Mouse (Mus musculus) thymus, adult 2 months (tissue): ENCODE results near the gene Adipor2. TPM values are rescaled to one million over a fixed set of nuclear protein-coding genes. Genes with fewer than 3 reads are reported as not detected.

Experiments
- DNase-seq: peaks from one replicate; pipeline ENCODE4 v3.0.0; 2021
- H3K27ac ChIP-seq: fragments of 200-500 bp; 2 replicates; pipeline ENCODE4 v1.5.1; 2012; ENCODE audit warnings: low read length, control low read depth; ENCODE audit not compliant: control insufficient read depth, insufficient read depth
- H3K27me3 ChIP-seq: fragments of 200-500 bp; 2 replicates; pipeline ENCODE4 v1.6.1; 2012; ENCODE audit warnings: mild to moderate bottlenecking, low read length, moderate library complexity, mixed read lengths; ENCODE audit not compliant: control insufficient read depth, insufficient read depth
- H3K36me3 ChIP-seq: fragments of 200-500 bp; 2 replicates; pipeline ENCODE4 v1.6.1; 2012; ENCODE audit warnings: mild to moderate bottlenecking, low read length, moderate library complexity; ENCODE audit not compliant: control insufficient read depth, insufficient read depth
- H3K4me1 ChIP-seq: fragments of 200-500 bp; replicated peaks from 2 replicates; pipeline ENCODE4 v1.6.1; 2012; ENCODE audit warnings: low read length; ENCODE audit not compliant: control insufficient read depth, insufficient read depth
- H3K4me3 ChIP-seq: fragments of 200-500 bp; 2 replicates; pipeline ENCODE4 v1.5.1; 2012; ENCODE audit warnings: mild to moderate bottlenecking, low read length, control low read depth, moderate library complexity; ENCODE audit not compliant: control insufficient read depth, insufficient read depth
- CTCF ChIP-seq: fragments of 200-500 bp; IDR thresholded peaks from 2 replicates; pipeline ENCODE4 v1.5.1; 2012; ENCODE audit warnings: mild to moderate bottlenecking, control low read depth, low read length, moderate library complexity, borderline replicate concordance; ENCODE audit not compliant: control insufficient read depth, poor library complexity, insufficient read depth; ENCODE audit errors: extremely low read depth
- POLR2A ChIP-seq: fragments of 200-500 bp; IDR thresholded peaks from 2 replicates; pipeline ENCODE4 v1.6.1; 2012; ENCODE audit warnings: mild to moderate bottlenecking, low read length, control low read depth, moderate library complexity; ENCODE audit not compliant: control insufficient read depth, poor library complexity, insufficient read depth; ENCODE audit errors: extremely low read depth
- WGBS: fragments of 180-500 bp; shearing (Covaris S2); methylation state at CpG from one replicate; pipeline ENCODE4 v1.1.7; 2018; 5-methylcytosine and 5-hydroxymethylcytosine counted together
- polyA plus RNA-seq: library from polyadenylated mRNA; depleted of rRNA; stranded (reverse); fragments of >200 nt; gene quantifications from 2 replicates; pipeline ENCODE4 v1.2.3, GENCODE M21; 2012

Gene Adipor2
- polyA plus RNA-seq, 1 experiment = 70.7 TPM

DNA sequence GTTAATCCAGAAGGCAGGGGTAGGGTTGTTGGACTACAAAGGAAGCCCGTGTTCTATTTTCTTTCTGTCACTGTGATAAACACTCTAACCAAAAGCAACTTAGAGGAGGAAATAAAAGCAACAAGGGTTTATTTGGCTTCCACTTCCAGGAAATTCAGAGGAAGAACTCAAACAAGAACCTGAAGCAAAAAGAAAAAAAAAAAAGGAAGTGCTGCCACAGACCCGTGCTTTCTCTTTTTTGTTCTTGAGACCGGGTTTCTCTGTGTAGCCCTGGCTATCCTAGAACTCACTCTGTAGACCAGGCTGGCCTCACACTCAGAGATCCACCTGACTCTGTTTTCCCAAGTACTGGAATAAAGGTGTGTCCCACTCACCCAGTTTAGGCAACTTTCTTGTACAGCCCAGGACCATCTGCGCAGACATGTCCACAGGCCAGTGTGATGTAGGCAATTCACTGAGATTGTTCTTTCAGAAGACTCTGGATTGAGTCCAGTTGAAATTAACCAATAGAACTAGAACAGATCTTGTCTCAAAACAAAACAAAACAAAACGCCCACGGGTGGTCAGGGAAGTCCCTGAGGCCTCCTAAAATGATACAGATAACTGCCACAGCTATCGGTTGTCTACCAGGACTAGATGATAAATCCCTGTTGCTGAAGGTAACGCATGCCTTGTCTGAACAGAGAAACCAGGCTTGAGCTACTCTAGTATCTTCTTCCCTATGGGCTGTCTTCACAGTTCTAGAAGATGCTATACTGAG, 15.8 kb downstream of the Adipor2 start:
- no peaks in the 10 kb centered on the region for H3K27me3 ChIP-seq
- no peak overlapping the region for H3K27ac ChIP-seq
- H3K4me1 ChIP-seq = peaks cover 6% of the 10 kb centered on the region; the same call in 1 of the 2 replicates
- H3K36me3 ChIP-seq = no peaks in the 10 kb centered on the region
- WGBS = 67% methylated on average over 8 of the region's 8 CpGs
- no peak for TF ChIP-seq CTCF
- no peak for TF ChIP-seq POLR2A
- DNase-seq = no peak
- H3K4me3 ChIP-seq = no peak overlapping the region

DNA sequence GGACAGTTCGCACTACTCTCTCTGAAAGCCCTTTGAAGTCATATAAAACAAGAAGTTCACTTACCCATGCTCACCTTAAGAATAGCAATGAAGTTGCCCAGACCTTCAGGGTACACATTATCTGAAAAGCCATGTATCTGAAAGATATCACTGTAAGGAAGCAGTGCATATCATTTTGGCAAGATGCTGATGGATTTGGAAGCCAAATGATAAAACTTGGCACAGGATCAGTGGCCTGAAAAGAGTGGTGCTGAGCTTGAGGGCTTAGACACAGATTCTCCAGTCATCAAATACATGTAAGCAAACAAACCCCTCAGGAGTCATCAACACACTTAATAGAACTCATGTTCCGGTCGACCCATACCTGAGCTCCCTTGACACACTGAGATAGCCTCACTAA, 16.9 kb downstream of the Adipor2 start:
- H3K4me1 ChIP-seq = peaks cover 12% of the 10 kb centered on the region
- no peaks in the 10 kb centered on the region for H3K27me3 ChIP-seq
- no peaks in the 10 kb centered on the region for H3K36me3 ChIP-seq
- no peak for DNase-seq
- H3K27ac ChIP-seq = no peak overlapping the region
- 89% methylated on average over 3 of the region's 3 CpGs for WGBS
- TF ChIP-seq POLR2A (no peak), CTCF (no peak)
- H3K4me3 ChIP-seq = no peak overlapping the region

DNA sequence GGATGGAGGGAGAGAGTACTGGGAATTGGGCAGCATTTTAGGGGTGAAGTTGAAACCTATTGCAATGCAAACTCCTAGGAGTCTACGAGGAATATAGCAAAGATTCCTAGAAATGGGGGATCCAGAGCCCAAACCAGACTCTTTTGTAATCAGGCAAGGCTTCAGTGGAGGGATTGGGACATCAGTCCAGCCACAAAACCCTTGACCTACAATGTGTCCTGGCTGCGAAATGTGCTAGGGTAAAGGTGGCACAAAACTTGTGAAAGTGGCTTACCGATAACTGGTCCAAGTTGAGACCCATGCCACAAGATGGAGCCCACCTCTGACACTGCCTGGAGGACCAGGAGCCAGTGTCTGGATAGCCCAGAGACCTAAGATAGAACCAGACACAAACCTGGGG, 18.1 kb downstream of the Adipor2 start:
- WGBS = 99% methylated on average over 3 of the region's 3 CpGs
- Histone ChIP-seq H3K27me3 (no peaks in the 10 kb centered on the region), H3K4me3 (no peak overlapping the region), H3K36me3 (no peaks in the 10 kb centered on the region), H3K27ac (no peak overlapping the region), H3K4me1 (peaks cover 19% of the 10 kb centered on the region)
- TF ChIP-seq CTCF (no peak), POLR2A (no peak)
- no peak for DNase-seq

DNA sequence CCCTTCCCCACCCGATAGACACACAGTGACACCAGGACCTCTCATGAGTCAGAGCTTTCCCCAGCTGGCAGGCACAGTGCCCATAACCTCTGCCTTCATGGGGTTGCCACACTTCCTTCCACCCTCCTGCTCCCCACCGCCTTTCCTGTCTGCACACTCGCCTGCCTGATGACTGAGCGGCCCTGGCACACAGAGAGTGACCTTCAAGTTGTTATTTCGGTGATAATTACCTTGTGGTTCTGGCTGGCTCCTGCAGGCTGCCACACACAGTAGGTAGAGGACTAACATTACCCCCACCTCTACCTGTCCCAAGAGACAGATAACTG, 21.2 kb downstream of the Adipor2 start:
- Histone ChIP-seq H3K4me3 (no peak overlapping the region), H3K27me3 (no peaks in the 10 kb centered on the region), H3K4me1 (peaks cover 14% of the 10 kb centered on the region), H3K27ac (peak overlapping the region; percentile 40), H3K36me3 (no peaks in the 10 kb centered on the region)
- TF ChIP-seq POLR2A (no peak), CTCF (no peak)
- DNase-seq = peak; percentile 62
- WGBS = 4% methylated on average over 5 of the region's 5 CpGs

DNA sequence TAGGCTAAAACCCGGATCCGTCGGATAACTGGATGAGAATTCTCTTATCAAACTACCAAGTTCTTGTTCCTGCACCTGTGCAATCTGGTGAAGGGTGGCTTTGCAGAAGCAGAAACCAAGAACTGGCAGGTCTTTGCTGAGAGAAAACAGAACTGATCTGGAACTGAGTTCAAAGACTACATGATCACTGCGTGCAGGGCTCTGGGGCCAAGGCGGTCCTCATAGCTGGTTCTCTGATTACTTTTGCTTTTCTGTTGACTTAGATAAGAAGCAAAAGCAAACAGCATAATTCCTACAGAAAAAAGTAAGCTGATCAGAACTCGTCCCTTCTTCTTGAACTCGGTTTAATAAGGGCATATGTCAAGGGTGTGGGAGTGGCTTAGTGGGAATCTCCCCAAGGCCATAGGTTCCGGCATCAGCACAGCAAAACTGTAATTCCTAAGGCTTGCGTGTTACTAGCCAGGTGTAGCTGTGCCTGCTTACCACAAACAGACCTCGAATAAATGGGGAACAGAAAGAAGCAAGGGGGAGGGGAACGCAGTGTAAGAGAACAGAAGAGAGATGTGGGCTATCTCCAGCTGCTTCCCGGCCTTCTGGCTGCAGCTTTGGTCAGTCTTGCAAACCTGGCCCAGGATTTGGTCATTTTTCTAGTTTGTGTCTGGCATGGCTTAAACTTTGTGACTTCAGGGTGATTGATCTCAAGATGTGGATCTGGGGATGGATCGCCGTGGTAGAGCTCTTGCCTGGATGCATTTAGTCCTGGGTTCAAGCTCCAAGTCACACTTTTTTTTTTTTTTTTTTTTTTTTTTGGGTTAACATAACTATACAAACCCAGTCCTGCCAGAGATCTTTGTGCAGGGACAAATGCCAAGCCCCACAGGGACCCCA, 21.8 kb downstream of the Adipor2 start:
- Histone ChIP-seq H3K27ac (peak overlapping the region; percentile 35; the same call in 1 of the 2 replicates), H3K4me1 (peaks cover 13% of the 10 kb centered on the region), H3K36me3 (no peaks in the 10 kb centered on the region), H3K27me3 (no peaks in the 10 kb centered on the region), H3K4me3 (no peak overlapping the region)
- 7% methylated on average over 14 of the region's 14 CpGs for WGBS
- peak; percentile 30 for DNase-seq
- TF ChIP-seq POLR2A (no peak), CTCF (no peak)

DNA sequence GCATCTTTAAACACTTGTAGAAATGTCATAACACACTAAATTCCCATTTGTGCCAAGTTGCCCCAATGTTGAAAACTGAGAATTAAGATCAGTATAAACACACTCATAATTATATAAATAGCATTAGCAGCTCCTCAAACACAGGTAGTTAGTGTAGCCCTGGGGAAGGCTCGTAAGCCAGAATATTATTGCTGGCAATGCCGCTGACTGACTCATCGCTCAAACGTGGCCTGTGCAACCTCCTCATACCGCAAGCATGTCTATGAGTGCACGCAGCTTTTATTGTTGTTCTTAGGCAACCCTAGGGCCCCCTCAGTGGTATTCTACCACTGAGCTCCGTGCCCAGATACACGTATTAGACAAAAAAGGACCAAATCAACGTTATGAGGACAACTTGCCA, 24.7 kb downstream of the Adipor2 start:
- no peak for DNase-seq
- WGBS = 93% methylated on average over 9 of the region's 9 CpGs
- TF ChIP-seq POLR2A (no peak), CTCF (no peak)

DNA sequence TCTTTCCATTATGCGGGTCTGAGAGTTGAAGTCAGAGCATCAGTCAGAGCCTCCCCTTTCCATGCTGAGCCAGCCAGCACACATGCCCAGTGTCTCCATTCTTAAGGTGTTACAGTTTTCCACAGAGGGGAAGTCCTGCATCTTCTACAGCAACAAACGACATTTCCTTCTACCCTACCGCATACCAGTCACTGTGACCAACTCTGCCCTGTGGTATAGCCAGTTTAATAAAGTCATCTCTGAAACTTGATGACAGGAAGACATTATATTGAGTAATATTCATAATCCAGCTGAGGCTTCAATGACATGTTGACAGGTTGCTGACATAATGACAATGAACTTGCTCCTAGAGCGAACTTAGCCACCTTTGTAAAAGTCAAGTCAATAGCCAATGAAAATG, 26.8 kb downstream of the Adipor2 start:
- Histone ChIP-seq H3K4me1 (peaks cover 13% of the 10 kb centered on the region), H3K4me3 (no peak overlapping the region), H3K27me3 (no peaks in the 10 kb centered on the region), H3K36me3 (no peaks in the 10 kb centered on the region), H3K27ac (no peak overlapping the region)
- no peak for TF ChIP-seq CTCF
- no peak for TF ChIP-seq POLR2A
- no peak for DNase-seq
- WGBS = 83% methylated on average over 4 of the region's 4 CpGs

More for the DNA sequence above, 24.7 kb downstream of the Adipor2 start:
- H3K36me3 ChIP-seq = no peaks in the 10 kb centered on the region
- no peaks in the 10 kb centered on the region for H3K27me3 ChIP-seq
- no peak overlapping the region for H3K27ac ChIP-seq
- no peak overlapping the region for H3K4me3 ChIP-seq
- peaks cover 15% of the 10 kb centered on the region for H3K4me1 ChIP-seq
